ENCODE assay signal across 8 mouse cellular contexts in genomic region chr2:32235886-32236759, GRCm38 (mm10). TPM values are rescaled to one million over a fixed set of nuclear protein-coding genes. Genes with fewer than 3 reads are reported as not detected.
DNase-seq lines count a peak whose midpoint lies in the region; ATAC-seq lines count a peak whose summit lies in the region.

TSS of gene Pomt1 (plus strand) at chr2:32236590.

- H3K4me3 ChIP-seq in hindbrain, embryonic 12.5 days: peak within 1 kb of the TSS; percentile 52

- H3K4me2 ChIP-seq in hindbrain, embryonic 12.5 days (replicated peaks): peak within 1 kb of the TSS; percentile 68

- no peaks in the 10 kb centered on the region for H3K27me3 ChIP-seq in hindbrain, embryonic 12.5 days

- peak within 1 kb of the TSS; percentile 68 for H3K9ac ChIP-seq in hindbrain, embryonic 12.5 days

- WGBS in hindbrain, embryonic 12.5 days: under 1% methylated on average over 54 of the region's 54 CpGs

- peak; percentile 89 for ATAC-seq in hindbrain, embryonic 12.5 days (ENCODE audit: low FRiP score)

- H3K4me1 ChIP-seq in hindbrain, embryonic 12.5 days: peaks cover 22% of the 10 kb centered on the region

- peak within 1 kb of the TSS; percentile 77 for H3K27ac ChIP-seq in hindbrain, embryonic 12.5 days

- no peaks in the 10 kb centered on the region for H3K9me3 ChIP-seq in hindbrain, embryonic 12.5 days (replicated peaks)

- H3K36me3 ChIP-seq in hindbrain, embryonic 12.5 days: peaks cover 31% of the 10 kb centered on the region

- DNase-seq in Muller cell, postnatal 12 days (ENCODE audit: inconsistent ontology term): peak; percentile 95
- peak; percentile 93 for DNase-seq in cerebellum, adult 9-11 months
- DNase-seq in frontal cortex, postnatal 10 days (ENCODE audit: low spot score in 2 of 2): peak; percentile 86 to 91
- peak; percentile 91 to 96 for DNase-seq in layer of hippocampus, postnatal 14 days (ENCODE audit: low spot score in 2 of 2)
- peak; percentile 89 for DNase-seq in lung, postnatal 14 days
- DNase-seq in retina, adult 2 months (ENCODE audit: low read depth, low spot score): peak; percentile 85
- DNase-seq in thymus, postnatal 36 days: peak; percentile 87 to 91

RNA-seq across cellular contexts. Expression of gene Pomt1, which starts in this region (rescaled TPM):
- polyA plus RNA-seq in hindbrain, embryonic 12.5 days (2016; fragmentation: Nextera tagmentation; extraction: Ambion mirVana): 25.5 and 25.9 TPM in 2 replicates
- 10 to 100 TPM; 22.4 to 23.6 TPM for total RNA-seq in layer of hippocampus, postnatal 14 days (2021)

Comparison
In these comparisons a context has a peak if more than half of its experiments do, and no peak if none do; other contexts are left out.
1. Peak in every context shown above with its lines: DNase-seq, ATAC-seq, H3K4me3 ChIP-seq and H3K27ac ChIP-seq.